Mouse (Mus musculus) cerebellum, adult 2 months (tissue): Measurements from ENCODE around the gene Tenm3.

Experiments used
- CTCF ChIP-seq: fragments of 200-500 bp; IDR thresholded peaks from 2 replicates; pipeline ENCODE4 v1.5.1; 2011; ENCODE audit warnings: low read depth, mild to moderate bottlenecking, control low read depth, low read length, moderate library complexity, borderline replicate concordance; ENCODE audit not compliant: insufficient read depth
- POLR2A ChIP-seq: fragments of 200-500 bp; IDR thresholded peaks from 2 replicates; pipeline ENCODE4 v1.6.1; 2011; ENCODE audit warnings: low read length, control low read depth, borderline replicate concordance; ENCODE audit not compliant: insufficient read depth

GRCm38 (mm10) chr8:48880585-48880984 lies 36.8 kb upstream of the Tenm3 start:
- no peak for TF ChIP-seq POLR2A
- no peak for TF ChIP-seq CTCF
